Mouse (Mus musculus): ENCODE results near the gene Slc51a. TPM values are rescaled to one million over a fixed set of nuclear protein-coding genes. Genes with fewer than 3 reads are reported as not detected.
"Not testable (repeated sequence)": the region's sequence is repeated elsewhere in the genome, so short reads cannot be mapped to it uniquely, and the experiment has no call there.

The Slc51a gene
- total RNA-seq, 2 experiments from 2014 or later, result not detected

DNA sequence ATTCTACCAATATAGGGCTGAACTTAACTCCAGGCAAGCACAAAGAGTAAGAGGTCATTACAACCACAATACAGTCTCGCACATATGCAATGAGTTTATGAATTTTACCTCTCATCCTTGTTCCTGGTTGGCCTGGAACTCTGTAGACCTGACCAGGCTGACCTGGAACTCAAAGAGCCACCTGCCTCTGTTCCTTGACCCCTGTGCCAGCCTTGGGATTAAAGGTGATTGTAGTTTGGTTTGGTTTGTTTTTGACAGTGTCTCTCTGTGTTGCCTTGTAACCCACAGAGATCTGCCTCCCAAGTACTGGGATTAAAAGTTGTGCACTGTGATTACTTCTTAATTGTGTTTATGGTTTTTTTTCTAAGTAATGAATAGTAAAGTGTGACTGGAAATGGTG lies 30.9 kb downstream of the Slc51a start:
- H3K27ac ChIP-seq, result peak overlapping the region; percentile 82; the same call in 1 of the 2 replicates
- intact Hi-C loops (cut with DNase I), result loop anchor here (2.0 to 5.0 kb wide), 2 partner anchors 84 to 189 kb away; no protein-coding TSS in a partner anchor
- H3K4me3 ChIP-seq, result no peak overlapping the region
- DNase-seq, result no peak
- TF ChIP-seq CTCF (IDR thresholded peaks at IDR 0.05), result no peak

DNA sequence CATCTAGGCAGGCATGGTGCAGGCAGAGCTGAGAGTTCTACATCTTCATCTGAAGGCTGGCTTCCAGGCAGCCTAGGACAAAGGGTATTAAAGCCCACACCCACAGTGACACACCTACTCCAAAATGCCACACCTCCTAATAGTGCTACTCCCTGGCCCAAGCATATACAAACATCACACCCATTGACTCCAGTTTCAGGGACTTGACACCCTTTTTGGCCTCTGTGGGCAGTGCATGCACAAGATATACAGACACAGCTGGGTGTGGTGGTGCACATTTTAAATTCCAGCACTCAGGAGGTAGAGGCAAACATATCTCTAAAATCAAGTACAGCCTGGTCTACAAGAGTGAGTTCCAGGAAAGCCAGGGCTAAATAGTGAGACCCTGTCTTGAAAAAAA lies 31.6 kb downstream of the Slc51a start:
- intact Hi-C loops (cut with DNase I), result loop anchor here (2.0 to 5.0 kb wide), 2 partner anchors 83 to 189 kb away; no protein-coding TSS in a partner anchor
- no peak for TF ChIP-seq CTCF (IDR thresholded peaks at IDR 0.05)
- Histone ChIP-seq H3K27ac (no peak overlapping the region), H3K4me3 (no peak overlapping the region)
- DNase-seq, result no peak

DNA sequence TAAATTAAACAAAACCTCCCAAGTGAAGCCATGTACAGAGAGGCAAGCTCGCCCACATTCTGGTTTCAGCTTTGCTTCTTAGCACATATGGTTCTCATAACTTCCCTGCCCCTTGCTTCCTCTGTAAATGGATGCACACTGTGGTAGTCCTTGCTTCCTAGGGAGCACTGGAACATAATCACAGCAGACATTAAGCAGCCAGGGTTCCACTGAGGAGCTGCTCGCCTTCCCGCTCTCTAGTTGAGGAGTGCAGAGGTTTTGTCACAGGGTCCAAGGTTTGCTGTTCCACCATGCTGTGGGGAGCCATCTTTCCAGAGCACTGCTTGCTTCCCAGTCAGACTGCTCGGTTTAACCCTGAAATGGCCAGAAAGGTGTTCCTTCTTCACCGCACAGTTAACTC lies 33.0 kb downstream of the Slc51a start:
- no peak for DNase-seq
- intact Hi-C loops (cut with DNase I), result loop anchor here (5.0 kb wide), 1 partner anchor 187 kb away; no protein-coding TSS in a partner anchor
- TF ChIP-seq CTCF (IDR thresholded peaks at IDR 0.05), result no peak

GRCm38 (mm10) chr16:32453102-32453501 lies 34.6 kb downstream of the Slc51a start:
- Histone ChIP-seq H3K4me3 (no peak overlapping the region), H3K27ac (no peak overlapping the region)
- intact Hi-C loops (cut with DNase I), result no loop called here
- no peak for TF ChIP-seq CTCF (IDR thresholded peaks at IDR 0.05)
- no peak for DNase-seq

More for the DNA sequence above, 33.0 kb downstream of the Slc51a start:
- H3K27ac ChIP-seq, result no peak overlapping the region
- no peak overlapping the region for H3K4me3 ChIP-seq

- no peak for DNase-seq
- Histone ChIP-seq H3K27ac (no peak overlapping the region), H3K4me3 (no peak overlapping the region)
- intact Hi-C loops (cut with DNase I), result no loop called here
- TF ChIP-seq CTCF (IDR thresholded peaks at IDR 0.05), result no peak
Measured at GRCm38 (mm10) chr16:32450133-32450532, 37.5 kb downstream of the Slc51a start.

GRCm38 (mm10) chr16:32449665-32450064 lies 38.0 kb downstream of the Slc51a start:
- intact Hi-C loops (cut with DNase I), result no loop called here
- no peak for TF ChIP-seq CTCF (IDR thresholded peaks at IDR 0.05)
- Histone ChIP-seq H3K27ac (0 out of 2 replicates have a peak overlapping the region, but pooled peaks have one; percentile 10), H3K4me3 (no peak overlapping the region)
- DNase-seq, result no peak

- H3K4me3 ChIP-seq, result no peak overlapping the region
- intact Hi-C loops (cut with DNase I), result no loop called here
- TF ChIP-seq CTCF (IDR thresholded peaks at IDR 0.05), result no peak
- no peak overlapping the region for H3K27ac ChIP-seq
- no peak for DNase-seq
Measured at GRCm38 (mm10) chr16:32446563-32447138, 41.0 kb downstream of the Slc51a start.

GRCm38 (mm10) chr16:32445558-32445957 lies 42.1 kb downstream of the Slc51a start:
- H3K4me3 ChIP-seq, result no peak overlapping the region
- no peak for TF ChIP-seq CTCF (IDR thresholded peaks at IDR 0.05)
- H3K27ac ChIP-seq, result 0 out of 2 replicates have a peak overlapping the region, but pooled peaks have one; percentile 20
- intact Hi-C loops (cut with DNase I), result no loop called here
- no peak for DNase-seq

GRCm38 (mm10) chr16:32444615-32445014 lies 43.1 kb downstream of the Slc51a start:
- DNase-seq; intact Hi-C loops (cut with DNase I); H3K27ac ChIP-seq; H3K4me3 ChIP-seq: not testable (repeated sequence)

DNA sequence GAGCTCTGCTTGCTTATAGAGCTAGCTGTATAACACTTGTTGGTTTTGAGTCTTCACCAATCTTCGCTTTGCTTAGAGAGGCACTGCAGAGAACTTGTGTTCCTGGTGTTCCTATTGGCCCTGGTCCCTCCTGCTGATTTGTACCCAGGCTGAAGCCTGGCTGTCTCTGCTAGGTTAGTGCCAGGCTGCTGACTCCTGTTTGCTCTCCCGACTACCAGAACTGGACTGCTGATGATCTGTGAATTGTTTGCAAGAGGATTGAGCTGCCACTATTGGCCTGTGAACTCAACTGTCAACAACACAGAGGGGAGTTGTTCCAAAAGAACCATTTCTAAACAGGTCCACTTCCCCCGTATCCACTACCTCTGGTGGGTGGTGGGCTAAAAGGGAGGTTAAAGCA lies 46.2 kb downstream of the Slc51a start:
- no peak for DNase-seq
- intact Hi-C loops (cut with DNase I), result no loop called here
- no peak for TF ChIP-seq CTCF (IDR thresholded peaks at IDR 0.05)
- Histone ChIP-seq H3K27ac (peak overlapping the region; percentile 17; the same call in 1 of the 2 replicates), H3K4me3 (no peak overlapping the region)

DNA sequence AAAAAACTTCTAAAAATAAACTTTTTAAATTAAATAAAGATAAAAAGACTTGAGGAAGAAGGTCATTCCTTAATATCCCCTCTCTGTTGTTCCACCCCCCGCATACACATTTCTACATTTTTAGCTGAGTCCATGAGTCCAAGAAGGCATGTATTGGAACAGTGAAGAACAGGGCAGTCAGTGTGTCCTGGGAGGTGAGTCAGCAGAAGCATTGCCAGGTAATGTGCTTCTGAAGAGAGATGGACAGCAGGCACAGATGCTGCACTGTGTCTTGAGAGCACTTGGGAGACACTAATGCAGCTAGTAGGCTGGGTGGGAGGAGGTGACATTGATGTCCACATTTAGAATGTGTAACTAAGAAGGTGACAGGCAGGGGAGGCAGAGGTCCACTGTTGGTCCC lies 50.4 kb downstream of the Slc51a start:
- DNase-seq, result peak; percentile 40

GRCm38 (mm10) chr16:32436657-32437056 lies 51.0 kb downstream of the Slc51a start:
- TF ChIP-seq CTCF (IDR thresholded peaks at IDR 0.05), result no peak
- H3K4me3 ChIP-seq, result no peak overlapping the region
- intact Hi-C loops (cut with DNase I), result no loop called here
- peak overlapping the region; percentile 93 for H3K27ac ChIP-seq
- no peak for DNase-seq

More for the DNA sequence above, 50.4 kb downstream of the Slc51a start:
- intact Hi-C loops (cut with DNase I), result no loop called here
- Histone ChIP-seq H3K27ac (peak overlapping the region; percentile 93), H3K4me3 (no peak overlapping the region)
- TF ChIP-seq CTCF (IDR thresholded peaks at IDR 0.05), result no peak

DNA sequence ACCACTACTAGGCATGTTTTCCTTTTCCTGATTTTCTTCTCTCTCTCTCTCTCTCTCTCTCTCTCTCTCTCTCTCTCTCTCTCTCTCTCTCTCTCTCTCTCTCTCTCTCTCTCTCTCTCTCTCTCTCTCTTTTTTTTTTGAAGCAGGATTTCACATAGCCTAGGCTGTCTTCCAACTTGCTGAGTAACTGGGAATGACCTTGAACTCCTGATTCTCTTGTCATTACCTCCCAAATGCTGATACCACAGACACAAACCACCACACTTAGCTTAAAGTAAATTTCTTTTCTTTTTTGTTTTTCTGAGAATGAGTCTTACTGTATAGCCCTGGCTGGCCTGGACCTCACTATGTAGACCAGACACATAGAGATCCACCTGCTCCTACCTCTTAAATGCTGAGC lies 53.0 kb downstream of the Slc51a start:
- no peak for DNase-seq
- Histone ChIP-seq H3K27ac (peak overlapping the region; percentile 93), H3K4me3 (no peak overlapping the region)
- intact Hi-C loops (cut with DNase I), result loop anchor here (5.0 kb wide), 2 partner anchors 102 to 157 kb away; partner anchors contain the start of genes Rnf168 and Ubxn7
- no peak for TF ChIP-seq CTCF (IDR thresholded peaks at IDR 0.05)

- intact Hi-C loops (cut with DNase I), result loop anchor here (5.0 kb wide), 2 partner anchors 102 to 157 kb away; partner anchors contain the start of genes Rnf168 and Ubxn7
- Histone ChIP-seq H3K27ac (peak overlapping the region; percentile 93), H3K4me3 (peak overlapping the region; percentile 31)
- DNase-seq, result peak; percentile 69
- no peak for TF ChIP-seq CTCF (IDR thresholded peaks at IDR 0.05)
Measured at GRCm38 (mm10) chr16:32434066-32434465, 53.6 kb downstream of the Slc51a start.
